Mouse (Mus musculus): Measurements from ENCODE around the gene Lama2. TPM values are rescaled to one million over a fixed set of nuclear protein-coding genes. Genes with fewer than 3 reads are reported as not detected.

The Lama2 gene
- not detected in 3 replicates for total RNA-seq (2017)

DNA sequence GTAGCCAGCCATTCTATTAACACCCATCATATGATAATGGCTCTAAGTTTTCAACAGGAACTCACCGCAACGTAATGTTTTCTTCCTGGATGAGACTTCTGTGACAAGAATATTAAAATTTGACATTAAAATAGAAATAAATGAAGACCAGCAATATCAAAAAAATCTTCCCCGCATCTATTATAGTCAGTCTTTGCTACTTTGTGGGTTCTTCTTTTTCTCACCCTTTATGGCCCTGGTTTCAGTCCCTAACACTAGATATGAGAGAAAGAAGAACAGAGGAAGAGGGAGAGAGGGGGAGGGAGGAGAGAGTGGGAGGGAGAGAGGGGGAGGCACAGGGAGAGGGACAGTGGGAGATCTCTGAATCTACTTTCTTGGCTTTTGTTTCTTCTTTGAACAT, at the start of gene Lama2:
Lama2 (minus strand) TSS at position 101 of the 400 bp plus-strand sequence.
- no peak for ATAC-seq (replicated peaks; ENCODE audit: insufficient number of reproducible peaks, low FRiP score, low TSS enrichment, poor library complexity, severe bottlenecking)

DNA sequence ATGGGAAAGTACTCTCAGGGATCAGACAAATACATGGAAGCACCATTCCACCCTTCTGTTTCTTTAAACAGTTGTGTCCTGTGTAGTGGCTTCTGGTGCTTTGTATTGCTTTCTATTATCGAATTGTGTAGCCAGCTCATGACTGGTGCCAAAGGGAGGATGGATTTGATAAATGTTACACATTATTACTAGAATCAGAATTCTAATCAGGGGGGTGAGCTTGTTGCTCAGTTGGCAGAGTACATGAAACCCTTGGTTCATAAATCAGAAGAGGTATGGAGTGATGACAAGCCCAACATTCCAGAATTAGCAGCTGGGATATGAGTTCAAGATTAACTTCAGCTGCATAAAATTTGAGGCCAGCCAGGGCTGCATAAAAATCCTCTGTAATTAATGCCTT, 44.8 kb upstream of the Lama2 start:
- no peak for ATAC-seq (replicated peaks; ENCODE audit: insufficient number of reproducible peaks, low FRiP score, low TSS enrichment, poor library complexity, severe bottlenecking)

DNA sequence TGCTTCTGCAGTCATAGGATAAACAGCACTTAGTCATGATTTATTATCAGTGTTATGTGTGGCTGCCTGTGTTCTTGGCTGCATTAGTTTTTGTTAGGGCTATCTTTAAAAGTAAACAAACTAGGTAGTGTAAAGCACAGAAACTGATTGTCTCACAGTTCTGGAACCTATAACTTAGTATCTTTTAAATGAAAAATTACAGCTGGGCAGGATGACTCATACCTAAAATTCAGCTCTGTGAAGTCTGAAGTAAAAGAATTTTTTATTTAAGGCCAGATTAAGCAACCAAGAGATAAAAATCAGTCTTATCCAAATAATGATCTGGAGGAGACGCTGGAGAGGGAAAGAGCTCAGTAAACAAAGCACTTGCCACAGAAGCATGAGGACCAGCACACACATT, 43.8 kb upstream of the Lama2 start:
- ATAC-seq (replicated peaks; ENCODE audit: insufficient number of reproducible peaks, low FRiP score, low TSS enrichment, poor library complexity, severe bottlenecking): no peak

DNA sequence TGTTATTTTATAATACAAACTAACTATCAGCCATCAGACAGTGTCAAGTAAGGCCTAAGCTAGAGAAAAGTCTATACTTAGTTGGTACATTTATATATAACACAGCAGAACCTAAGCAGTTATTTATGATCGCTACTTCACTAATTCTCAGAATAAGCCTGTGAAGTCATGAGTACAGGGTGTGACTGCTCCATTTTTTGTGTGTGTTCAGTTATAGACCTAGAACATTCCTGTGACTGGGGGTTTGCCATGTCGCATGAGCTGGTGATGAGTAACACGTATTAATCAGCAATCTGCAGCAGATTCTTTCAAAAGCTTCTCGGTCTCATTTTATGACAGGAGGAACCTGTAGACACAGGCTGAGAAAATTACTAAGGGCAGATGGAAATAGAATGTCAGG, 34.6 kb upstream of the Lama2 start:
- ATAC-seq (replicated peaks; ENCODE audit: insufficient number of reproducible peaks, low FRiP score, low TSS enrichment, poor library complexity, severe bottlenecking): no peak

DNA sequence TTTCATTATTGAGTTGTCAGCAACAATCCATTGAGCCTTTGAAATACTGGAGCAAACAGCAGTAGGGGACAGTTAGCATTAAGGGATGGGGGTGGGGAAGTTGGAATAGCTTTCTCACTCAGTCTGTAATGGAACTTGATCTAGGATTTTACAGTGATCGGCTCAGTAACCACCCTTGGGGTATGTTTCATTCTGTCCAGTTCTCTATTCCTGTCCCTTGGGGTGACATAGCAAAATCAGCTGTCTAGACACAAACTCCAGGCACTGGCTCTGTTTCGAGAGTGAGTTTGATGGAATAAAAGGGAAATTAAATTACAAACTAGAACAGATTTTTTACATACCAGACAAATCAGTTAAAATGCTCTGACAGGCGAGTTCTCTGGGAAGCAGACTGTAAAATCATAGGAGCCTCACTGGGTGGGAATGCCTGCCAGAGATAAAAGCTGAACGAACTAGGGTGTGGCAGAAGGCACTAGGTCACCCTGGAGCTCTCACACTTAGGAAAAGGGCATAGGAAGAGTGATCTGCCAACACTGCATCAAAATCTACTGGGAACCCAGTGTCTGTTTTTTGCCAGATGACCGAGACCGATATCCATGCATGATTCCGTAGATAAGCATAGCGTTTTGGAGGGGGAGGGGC, 33.3 kb upstream of the Lama2 start:
- no peak for ATAC-seq (replicated peaks; ENCODE audit: insufficient number of reproducible peaks, low FRiP score, low TSS enrichment, poor library complexity, severe bottlenecking)

DNA sequence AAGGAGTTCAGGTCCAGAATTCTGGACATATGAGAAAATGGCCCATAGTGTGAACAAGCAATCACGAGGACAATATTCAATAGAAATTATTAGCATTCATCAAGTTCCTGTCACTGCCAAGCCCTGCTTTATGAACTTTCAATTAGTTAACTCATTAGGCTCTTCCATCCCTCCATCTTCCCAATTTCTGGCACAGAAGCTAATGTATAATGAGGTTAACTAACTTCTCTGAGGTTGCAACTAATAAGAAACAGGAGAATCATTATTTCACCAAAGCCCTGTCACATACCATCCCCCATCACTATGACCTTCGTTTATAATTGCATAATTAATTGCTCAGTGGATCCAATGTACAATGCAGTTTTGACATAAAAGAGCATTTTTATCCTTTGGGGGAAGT, 16.2 kb upstream of the Lama2 start:
- ATAC-seq (replicated peaks; ENCODE audit: insufficient number of reproducible peaks, low FRiP score, low TSS enrichment, poor library complexity, severe bottlenecking): no peak

DNA sequence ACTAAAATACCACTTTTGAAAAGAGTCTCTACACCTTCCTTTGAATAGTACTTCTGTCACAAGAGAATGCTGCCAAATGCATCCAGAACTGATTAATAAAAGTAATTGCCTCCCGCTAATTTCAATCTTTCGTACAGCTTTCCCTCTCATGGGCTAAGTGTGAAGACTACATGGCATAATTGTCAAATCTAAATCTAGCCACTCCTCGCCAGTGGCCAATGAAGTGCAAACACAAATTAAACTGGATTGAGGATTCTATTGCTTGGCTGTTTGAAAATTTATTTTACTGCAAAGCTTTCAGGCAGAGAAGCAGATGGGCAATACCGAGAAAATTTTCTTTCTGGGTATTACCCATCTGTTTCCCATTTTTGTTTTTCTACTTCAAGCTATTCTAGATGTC, 11.4 kb upstream of the Lama2 start:
- ATAC-seq (replicated peaks; ENCODE audit: insufficient number of reproducible peaks, low FRiP score, low TSS enrichment, poor library complexity, severe bottlenecking): no peak

DNA sequence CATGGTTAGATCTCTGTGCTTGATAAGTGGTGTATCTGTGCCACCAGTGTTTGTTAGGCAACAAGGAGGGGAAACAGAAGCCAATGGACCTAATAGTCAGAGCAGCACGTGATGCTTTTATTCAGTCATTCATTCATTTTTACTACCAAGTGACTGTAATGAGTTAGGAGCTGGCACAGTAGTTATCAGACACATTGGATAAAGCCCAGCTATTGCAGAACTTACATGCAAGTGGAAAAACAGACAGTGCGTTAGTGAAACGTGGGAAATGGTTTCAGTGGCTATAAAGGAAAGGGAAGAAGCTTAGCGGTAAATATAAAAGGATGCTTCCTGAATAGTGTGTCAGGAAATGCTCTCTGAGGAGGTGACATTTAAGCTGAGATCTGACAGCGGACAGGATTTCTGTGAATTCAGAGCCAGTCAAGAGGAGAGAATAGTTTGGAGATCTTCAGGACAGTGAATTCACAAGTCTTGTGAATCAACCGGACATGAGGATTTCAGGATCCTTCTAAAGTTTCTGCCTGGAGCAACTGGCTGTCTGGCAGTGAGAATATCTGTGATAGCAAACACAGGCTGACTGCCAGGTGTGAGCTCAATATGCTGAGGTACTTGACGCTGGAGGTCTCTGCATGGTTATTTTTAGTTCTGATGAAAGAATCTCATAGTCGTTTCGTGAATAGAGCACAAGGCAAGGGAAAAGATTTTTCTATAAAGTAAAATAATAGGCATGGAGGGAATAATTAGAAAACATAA, 2.3 kb upstream of the Lama2 start:
- no peak for ATAC-seq (replicated peaks; ENCODE audit: insufficient number of reproducible peaks, low FRiP score, low TSS enrichment, poor library complexity, severe bottlenecking)

DNA sequence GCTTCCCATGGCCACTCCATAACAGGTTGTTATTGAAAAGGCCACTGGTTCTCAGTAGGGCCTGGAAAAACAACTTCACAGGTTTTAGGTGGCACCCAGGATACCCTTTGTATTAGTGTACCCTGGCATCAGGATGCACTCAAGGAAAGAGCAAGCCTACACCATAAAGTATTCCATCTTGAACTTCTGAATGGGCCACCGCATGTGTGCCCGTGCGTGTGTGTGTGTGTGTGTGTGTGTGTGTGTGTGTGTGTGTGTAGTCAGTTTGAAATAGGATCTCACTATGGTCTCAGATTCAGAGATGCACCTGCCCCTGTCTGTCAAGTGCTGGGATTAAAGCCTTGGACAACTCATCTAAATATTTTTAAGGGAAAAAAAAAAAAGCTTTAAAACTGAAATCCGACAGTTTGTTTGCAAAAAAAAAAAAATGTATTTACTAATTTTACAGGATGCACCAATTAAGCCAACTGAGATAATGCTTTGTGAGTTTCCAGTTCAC, 2.0 kb downstream of the Lama2 start:
- no peak for ATAC-seq (replicated peaks; ENCODE audit: insufficient number of reproducible peaks, low FRiP score, low TSS enrichment, poor library complexity, severe bottlenecking)

DNA sequence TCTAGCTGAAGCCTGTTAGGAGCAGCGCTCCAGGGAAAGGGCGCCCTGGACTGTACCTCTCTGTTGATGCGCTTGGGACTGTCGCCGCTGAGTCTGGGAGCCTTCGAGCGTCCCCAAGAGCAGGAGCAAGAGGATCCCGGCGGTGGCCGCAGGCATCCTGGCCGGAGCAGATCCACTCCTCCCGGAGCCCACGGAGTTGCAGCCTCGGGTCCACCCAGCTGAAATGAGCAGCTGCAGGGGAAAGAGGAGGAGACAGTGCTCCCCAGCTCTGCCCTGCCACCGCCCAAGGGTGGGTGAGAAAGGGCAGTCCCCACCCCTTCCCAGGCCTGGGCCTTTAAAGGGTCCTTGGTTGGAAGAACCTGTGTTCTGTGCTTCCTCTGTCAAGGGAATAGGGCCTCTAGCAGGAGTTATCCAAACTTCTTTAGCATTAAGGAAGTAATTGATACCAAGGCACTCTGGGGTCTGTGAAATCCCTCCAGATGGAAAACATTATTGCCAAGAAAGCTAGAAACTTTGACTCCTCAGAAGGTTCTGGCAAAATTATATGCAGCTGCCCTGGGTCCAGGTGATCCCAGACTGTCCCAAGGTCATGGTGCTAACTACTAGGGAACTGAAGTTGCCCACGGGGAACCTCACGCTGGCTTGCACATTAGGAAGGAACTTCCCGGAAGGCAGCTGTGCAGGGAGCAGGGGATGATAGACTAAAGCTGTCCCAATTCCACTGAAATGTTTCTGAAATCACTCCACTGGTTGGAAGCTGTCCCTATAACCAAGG, 2.7 kb downstream of the Lama2 start:
- ATAC-seq (replicated peaks; ENCODE audit: insufficient number of reproducible peaks, low FRiP score, low TSS enrichment, poor library complexity, severe bottlenecking): no peak

DNA sequence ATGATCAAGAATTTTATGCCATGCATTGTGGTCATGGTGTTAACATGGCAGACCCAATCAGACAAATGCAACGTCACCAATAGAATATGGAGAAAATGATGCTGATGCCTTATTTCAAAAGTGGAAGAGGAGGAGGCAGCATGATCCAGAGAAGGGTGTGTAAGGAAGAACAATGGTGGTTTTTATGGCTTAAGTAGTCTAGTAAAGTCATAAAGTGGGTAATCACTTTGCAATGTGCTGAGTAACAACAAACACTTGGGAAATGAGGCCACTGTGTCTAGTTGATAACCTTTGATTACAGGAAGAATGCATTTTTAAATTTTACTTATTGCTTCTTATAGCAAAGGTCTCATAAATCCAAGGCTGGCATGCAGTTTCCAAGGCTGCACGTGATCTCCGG, 23.9 kb downstream of the Lama2 start:
- no peak for ATAC-seq (replicated peaks; ENCODE audit: insufficient number of reproducible peaks, low FRiP score, low TSS enrichment, poor library complexity, severe bottlenecking)

DNA sequence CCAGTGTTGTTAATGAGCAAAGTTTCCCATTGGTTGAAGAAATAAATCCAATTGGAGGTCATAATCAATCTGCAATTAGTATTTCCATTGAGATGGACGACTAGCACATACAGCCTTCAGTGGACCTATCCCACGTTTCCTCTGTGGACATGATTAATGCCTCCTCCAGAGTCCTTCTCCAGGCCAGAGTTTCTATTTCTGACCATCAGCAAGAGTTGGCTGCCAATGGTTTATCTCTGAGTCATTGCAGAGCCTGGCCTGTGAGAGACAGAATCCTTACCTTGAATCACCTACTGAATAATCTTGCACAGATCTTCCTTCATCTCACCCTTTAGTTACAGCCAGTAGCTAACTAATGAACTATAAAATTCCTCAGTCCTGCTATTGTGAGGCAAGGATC, 86.3 kb downstream of the Lama2 start:
- no peak for ATAC-seq (replicated peaks; ENCODE audit: insufficient number of reproducible peaks, low FRiP score, low TSS enrichment, poor library complexity, severe bottlenecking)

DNA sequence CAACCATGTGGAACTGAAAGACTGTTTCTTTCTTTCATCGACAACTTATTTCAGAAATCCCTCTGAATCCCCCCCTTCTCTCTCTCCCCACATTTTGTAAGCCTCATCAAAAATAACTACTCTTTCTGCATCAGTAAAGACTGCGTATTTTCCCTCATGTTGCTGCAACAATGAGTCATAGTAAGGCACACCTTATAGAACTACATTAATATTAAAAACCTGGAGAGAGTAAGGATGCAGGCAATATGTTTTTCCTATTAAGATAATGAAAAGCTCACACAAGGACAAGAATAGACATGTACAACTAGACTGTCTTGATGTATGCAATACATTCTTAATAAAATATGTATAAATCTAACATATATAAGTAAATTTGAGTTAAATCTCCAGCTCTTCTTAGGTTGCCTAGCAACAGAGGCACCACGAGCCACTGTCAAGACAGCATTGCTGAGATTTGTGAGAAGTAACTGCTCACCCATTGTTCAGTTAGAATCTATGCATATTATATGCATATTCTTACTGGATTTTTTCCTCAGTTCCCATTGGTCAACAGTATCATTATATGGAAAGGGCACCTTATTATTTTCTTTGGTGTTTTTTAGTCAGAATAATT, 110.6 kb downstream of the Lama2 start:
- ATAC-seq (replicated peaks; ENCODE audit: insufficient number of reproducible peaks, low FRiP score, low TSS enrichment, poor library complexity, severe bottlenecking): no peak

DNA sequence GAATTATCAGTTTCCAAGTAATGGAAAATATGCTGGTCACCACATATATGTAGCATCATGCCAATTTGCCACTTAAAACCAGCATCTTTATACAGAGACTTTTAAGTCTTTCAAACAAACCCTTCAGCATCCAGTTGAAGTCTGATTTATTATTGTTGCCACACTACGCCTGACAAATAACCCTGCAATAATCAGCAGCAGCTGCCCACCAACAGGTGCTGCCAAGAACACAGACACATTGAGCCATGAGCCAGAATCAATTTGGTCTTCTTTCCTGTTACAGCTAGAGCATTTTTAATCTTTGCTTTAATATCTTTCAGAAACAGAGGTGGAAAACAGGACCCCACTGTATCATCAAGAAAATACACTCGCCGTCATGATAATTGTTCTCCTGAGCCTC, 118.7 kb downstream of the Lama2 start:
- ATAC-seq (replicated peaks; ENCODE audit: insufficient number of reproducible peaks, low FRiP score, low TSS enrichment, poor library complexity, severe bottlenecking): no peak

DNA sequence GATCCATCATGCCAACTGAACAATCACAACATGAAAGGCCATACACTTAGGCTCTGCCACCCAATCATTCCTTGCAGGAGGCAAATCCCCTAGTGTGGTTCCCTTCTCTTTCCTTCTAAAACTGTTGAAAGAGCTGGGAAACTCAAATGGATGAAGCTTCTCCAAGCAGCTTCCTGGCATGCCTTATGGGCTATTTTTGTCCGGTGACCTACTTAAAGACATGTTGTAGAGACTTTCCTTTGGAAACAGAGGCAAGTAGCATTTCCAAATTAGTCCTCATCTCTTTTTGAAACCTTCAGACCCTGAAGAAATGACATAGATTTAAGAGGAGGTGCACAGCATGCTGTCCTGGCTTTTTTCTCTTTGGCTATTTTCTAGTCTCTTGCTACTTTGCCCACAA, 131.1 kb downstream of the Lama2 start:
- ATAC-seq (replicated peaks; ENCODE audit: insufficient number of reproducible peaks, low FRiP score, low TSS enrichment, poor library complexity, severe bottlenecking): no peak

DNA sequence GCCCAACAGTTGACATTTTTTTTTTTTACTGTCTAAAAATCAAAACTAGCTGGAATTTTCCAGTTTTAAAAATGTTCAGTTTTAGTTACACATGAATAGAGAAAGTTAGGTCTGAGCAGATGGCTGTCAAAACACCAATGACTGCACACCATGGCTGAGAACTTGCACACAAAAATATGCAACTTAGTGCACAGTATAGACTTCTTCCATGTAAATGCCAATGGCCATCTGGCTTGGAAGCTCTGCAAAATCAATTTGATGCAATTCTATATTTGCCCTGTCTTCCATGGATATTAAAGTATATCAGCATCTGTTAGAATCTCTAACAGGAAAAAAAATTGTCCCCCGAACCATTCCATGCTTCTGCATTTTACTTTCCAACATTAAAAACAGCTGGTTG, 135.5 kb downstream of the Lama2 start:
- ATAC-seq (replicated peaks; ENCODE audit: insufficient number of reproducible peaks, low FRiP score, low TSS enrichment, poor library complexity, severe bottlenecking): no peak

DNA sequence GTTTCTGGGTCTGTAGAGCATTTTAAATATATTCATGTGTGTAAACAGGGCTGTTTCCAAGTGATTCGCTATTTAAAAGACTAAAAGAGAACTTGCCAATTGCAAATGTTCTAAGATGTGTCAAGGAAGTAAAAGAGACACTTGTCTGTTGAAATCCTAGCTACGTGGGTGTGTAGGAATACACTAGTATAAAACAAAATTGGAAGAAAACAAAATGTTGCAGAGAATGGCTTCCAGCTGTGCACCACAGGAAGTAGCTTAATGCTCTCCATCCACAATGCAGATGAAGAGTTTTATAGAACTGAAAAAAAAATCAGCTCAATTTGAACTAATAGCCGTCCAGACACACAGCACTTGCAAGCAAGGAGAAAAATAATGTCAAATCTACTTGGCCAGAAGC, 144.0 kb downstream of the Lama2 start:
- ATAC-seq (replicated peaks; ENCODE audit: insufficient number of reproducible peaks, low FRiP score, low TSS enrichment, poor library complexity, severe bottlenecking): no peak

DNA sequence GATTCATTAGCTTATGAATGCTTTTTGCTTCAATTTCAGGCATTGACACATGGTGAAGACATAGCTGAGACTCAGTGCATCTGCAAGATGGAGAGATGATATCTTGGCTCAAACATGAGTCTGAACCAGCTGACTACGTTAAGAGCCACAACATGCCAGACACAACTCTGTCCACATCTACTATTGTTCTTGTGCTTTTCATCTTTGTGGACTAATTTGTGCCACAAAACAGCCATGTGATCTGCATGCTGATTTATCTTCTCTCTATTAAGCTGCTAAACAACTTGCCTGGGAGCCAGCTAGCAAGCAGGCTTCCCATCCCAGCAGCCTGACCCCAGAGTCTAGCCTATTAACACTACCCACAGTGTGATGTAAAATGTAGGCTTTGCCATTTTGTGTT, 151.3 kb downstream of the Lama2 start:
- no peak; the same call in 1 of the 2 replicates for ATAC-seq (replicated peaks; ENCODE audit: insufficient number of reproducible peaks, low FRiP score, low TSS enrichment, poor library complexity, severe bottlenecking)
